Mouse (Mus musculus) brain, embryonic 14.5 days (tissue): ENCODE results near the gene Ccl1. TPM values are rescaled to one million over a fixed set of nuclear protein-coding genes. Genes with fewer than 3 reads are reported as not detected.

Experiments
- DNase-seq: peaks from one replicate; pipeline ENCODE4 v3.0.0-alpha.2; 2011; ENCODE audit warnings: low read depth
- CTCF ChIP-seq: fragments of 200-500 bp; IDR thresholded peaks from 2 replicates; pipeline ENCODE4 v1.5.1; 2012; ENCODE audit warnings: inconsistent platforms, mild to moderate bottlenecking, moderate library complexity, borderline replicate concordance; ENCODE audit not compliant: insufficient read depth, insufficient read length; ENCODE audit errors: extremely low read depth
- POLR2A ChIP-seq: fragments of 200-500 bp; IDR thresholded peaks from 2 replicates; pipeline ENCODE4 v1.6.1; 2012; ENCODE audit warnings: mild to moderate bottlenecking, inconsistent platforms, borderline replicate concordance; ENCODE audit not compliant: poor library complexity, insufficient read depth, insufficient read length, severe bottlenecking; ENCODE audit errors: extremely low read depth
- polyA plus RNA-seq: library from polyadenylated mRNA; depleted of rRNA; stranded (reverse); fragments of >200 nt; gene quantifications from 2 replicates; pipeline ENCODE4 v1.2.3, GENCODE M21; 2012; rRNA removed

Gene Ccl1
- polyA plus RNA-seq, 1 experiment, result not detected

DNA sequence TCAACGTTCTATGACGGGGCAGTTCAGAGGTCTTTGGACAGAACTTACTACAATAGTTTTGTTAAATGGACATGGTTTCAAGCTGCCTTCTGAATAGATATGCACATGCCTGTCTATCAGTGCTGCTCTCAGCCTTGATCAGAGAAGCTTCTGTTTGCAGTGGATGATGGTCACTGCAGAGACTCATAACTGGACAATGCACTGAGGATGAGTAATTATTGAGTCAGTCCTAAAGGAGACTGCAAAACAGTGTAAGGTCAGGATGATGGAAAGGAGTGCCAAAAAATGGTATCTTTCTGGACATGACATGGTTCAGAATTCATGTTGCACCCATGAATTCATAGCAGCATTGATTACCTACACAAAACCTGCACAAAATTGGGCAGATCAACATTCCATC lies 137.2 kb downstream of the Ccl1 start:
- TF ChIP-seq CTCF (no peak), POLR2A (no peak)

GRCm38 (mm10) chr11:82163285-82163684 lies 142.2 kb downstream of the Ccl1 start:
- DNase-seq, result no peak
- no peak for TF ChIP-seq POLR2A
- no peak for TF ChIP-seq CTCF

More for the DNA sequence above, 137.2 kb downstream of the Ccl1 start:
- DNase-seq, result no peak

- DNase-seq, result no peak
- TF ChIP-seq CTCF, result no peak
- TF ChIP-seq POLR2A, result no peak
Observed at GRCm38 (mm10) chr11:82159126-82159525, 146.4 kb downstream of the Ccl1 start.

DNA sequence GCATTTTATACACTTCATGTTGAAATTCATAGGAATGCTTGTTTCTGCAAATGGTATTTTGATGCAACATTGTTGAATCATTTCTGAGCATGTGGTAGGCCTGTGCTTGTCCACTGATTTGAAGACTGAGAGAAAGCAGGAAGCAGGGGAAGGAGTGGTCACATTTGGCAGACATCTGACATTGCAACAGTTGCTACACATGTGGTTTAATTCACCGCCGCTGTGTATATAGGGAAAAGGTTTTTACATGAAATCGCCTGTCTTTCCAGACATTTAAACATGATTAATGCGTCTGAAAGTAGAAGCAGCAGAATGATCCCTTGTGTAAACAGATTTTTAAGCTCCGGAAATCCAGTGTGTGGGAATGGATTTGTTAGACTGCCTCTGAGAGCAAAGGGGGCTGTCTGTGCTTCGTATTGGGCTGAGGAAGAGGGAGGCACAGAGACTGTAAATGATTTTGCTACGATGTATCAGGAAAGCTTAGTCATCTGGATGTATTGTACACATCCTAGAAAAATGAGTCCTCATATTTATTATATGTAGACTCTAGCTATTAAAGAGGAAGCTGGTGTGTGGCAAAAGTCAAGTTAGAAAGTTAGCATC lies 165.9 kb downstream of the Ccl1 start:
- no peak for TF ChIP-seq POLR2A
- TF ChIP-seq CTCF, result no peak
- DNase-seq, result peak; percentile 15

DNA sequence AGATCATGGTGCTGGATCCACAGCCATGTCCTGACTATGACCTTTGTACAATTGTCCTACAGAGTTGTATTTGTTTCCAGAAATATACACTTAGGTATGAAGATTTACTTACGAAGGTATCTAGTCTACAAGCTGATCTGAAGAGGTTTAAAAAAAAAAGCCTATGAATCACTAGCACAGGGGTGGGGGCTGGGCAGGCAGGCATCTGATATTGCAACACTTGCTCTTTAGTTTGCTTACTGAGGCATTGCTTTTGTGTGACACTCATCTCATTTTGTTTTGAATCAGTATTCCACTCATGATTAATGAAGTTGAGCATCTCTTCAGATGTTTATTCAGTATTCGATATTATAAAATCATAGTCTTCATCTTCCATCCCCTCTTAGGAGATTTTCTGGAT lies 169.3 kb downstream of the Ccl1 start:
- DNase-seq, result no peak
- TF ChIP-seq CTCF (no peak), POLR2A (no peak)

- no peak for TF ChIP-seq CTCF
- TF ChIP-seq POLR2A, result no peak
- DNase-seq, result no peak
Observed at GRCm38 (mm10) chr11:82132977-82133376, 172.5 kb downstream of the Ccl1 start.

Other genes starting within 250 kb of the Ccl1 start
- gene Ccl11, start 247.9 kb downstream of the Ccl1 start, polyA plus RNA-seq, result 0.31 and 0.37 TPM in 2 replicates
- gene Ccl12, start 203.8 kb downstream of the Ccl1 start, polyA plus RNA-seq, result 1.1 and 1.3 TPM in 2 replicates
- not detected in 2 replicates for gene Ccl8, start 190.5 kb downstream of the Ccl1 start, polyA plus RNA-seq
- gene Tmem132e, start 83.2 kb upstream of the Ccl1 start, polyA plus RNA-seq, result 7.5 and 15.4 TPM in 2 replicates